Mouse (Mus musculus) spleen, adult 10 weeks (tissue): ENCODE data around the gene Gm20838. TPM values are rescaled to one million over a fixed set of nuclear protein-coding genes. Genes with fewer than 3 reads are reported as not detected.

ENCODE experiments used
- polyA plus RNA-seq: library from polyadenylated mRNA; stranded (reverse); fragments of 350-450 nt; fragmentation: Illumina TruSeq; extraction: RNeasy Lipid Tissue Mini Kit (QIAGEN cat#74804); gene quantifications from one replicate; pipeline ENCODE4 v1.2.3, GENCODE M21; 2015; ENCODE audit warnings: low replicate concordance; ENCODE audit not compliant: insufficient read depth

The Gm20838 gene
- not detected for polyA plus RNA-seq

GRCm38 (mm10) chrY:33543064-33543463 is at the start of gene Gm20838:
TSS of gene Gm20838 (minus strand) at chrY:33543164.

